Comparison of ENCODE assay signal across 13 mouse cellular contexts in the genomic region with DNA sequence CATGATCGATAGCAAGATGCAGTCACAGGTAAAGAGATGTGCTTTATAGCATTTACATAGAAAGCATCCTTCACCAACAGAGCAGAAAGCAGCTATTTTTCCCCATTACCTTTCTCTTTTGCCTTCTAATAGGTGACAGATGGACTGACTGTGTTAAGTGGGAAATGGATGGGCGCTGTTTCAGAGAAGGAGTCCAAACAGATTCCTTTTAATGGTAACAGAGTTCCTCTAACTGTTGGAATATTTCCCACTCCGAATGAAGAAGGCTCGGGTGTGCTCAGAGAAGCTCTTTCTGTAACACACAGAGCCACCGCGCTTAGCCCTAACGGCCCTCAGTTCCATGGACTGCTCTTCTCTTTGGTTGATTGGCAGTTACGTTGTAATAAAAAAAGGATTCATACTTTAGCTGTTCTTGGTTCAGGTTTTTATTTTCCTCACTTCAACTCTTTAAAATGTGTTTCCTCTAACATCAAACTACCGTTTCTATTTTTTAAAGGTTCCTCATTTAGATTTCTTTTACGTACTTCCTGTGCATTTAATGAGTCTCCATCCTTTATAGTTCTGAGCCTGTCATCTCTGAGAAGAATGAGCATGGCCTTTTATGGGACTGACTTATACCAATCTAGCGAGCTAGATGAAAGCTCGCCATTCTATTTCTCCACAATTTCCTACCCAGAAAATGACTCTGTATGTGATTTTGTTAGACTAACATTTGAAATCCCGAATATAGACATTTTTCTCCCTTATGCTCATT.
A peak's percentile ranks its signal among the peaks of the same experiment; 100 is the strongest.
DNase-seq lines count a peak whose midpoint lies in the region; ATAC-seq and TF ChIP-seq lines count a peak whose summit lies in the region.
"Had no signal": no experiment of that assay in that cellular context is flagged by ENCODE, and none has a peak within 500 bp of the region (broad histone marks: within the 10 kb centered on the region; RNA-seq: fewer than 3 reads in every experiment).

No protein-coding gene starts in this region.

- H3K27ac ChIP-seq in kidney, embryonic 16.5 days (ENCODE audit: low read length), result no peak overlapping the region
- no peak overlapping the region for H3K27ac ChIP-seq in liver, postnatal 0 days (ENCODE audit: low read depth)

- no peak overlapping the region for H3K9ac ChIP-seq in kidney, embryonic 16.5 days (replicated peaks; ENCODE audit: low read length)
- H3K9ac ChIP-seq in liver, postnatal 0 days (replicated peaks), result no peak overlapping the region

- no peaks in the 10 kb centered on the region for H3K36me3 ChIP-seq in kidney, embryonic 16.5 days (ENCODE audit: insufficient read depth, low read length)
- H3K36me3 ChIP-seq in liver, postnatal 0 days (replicated peaks; ENCODE audit: insufficient read depth, low read length), result no peaks in the 10 kb centered on the region

- H3K4me2 ChIP-seq in kidney, embryonic 16.5 days (replicated peaks; ENCODE audit: low read depth, low read length), result peak overlapping the region; percentile 11
- H3K4me2 ChIP-seq in liver, postnatal 0 days (ENCODE audit: low read depth, low read length), result no peak overlapping the region
- H3K4me2 ChIP-seq: midbrain, embryonic 11.5 days had no signal

- no peaks in the 10 kb centered on the region for H3K27me3 ChIP-seq in kidney, embryonic 16.5 days (ENCODE audit: insufficient read depth, low read length)
- no peaks in the 10 kb centered on the region for H3K27me3 ChIP-seq in liver, postnatal 0 days (ENCODE audit: insufficient read depth, low read length)
- H3K27me3 ChIP-seq: CH12.LX had no signal

- no peak overlapping the region for H3K4me3 ChIP-seq in kidney, embryonic 16.5 days (ENCODE audit: low read length)
- H3K4me3 ChIP-seq in liver, postnatal 0 days (ENCODE audit: low read depth, low read length), result no peak overlapping the region
- H3K4me3 ChIP-seq: myocyte had no signal

- H3K4me1 ChIP-seq in kidney, embryonic 16.5 days (ENCODE audit: insufficient read depth, low read length), result no peaks in the 10 kb centered on the region
- H3K4me1 ChIP-seq in liver, postnatal 0 days (ENCODE audit: insufficient read depth), result no peaks in the 10 kb centered on the region

- TF ChIP-seq EP300 in liver, postnatal 0 days (IDR thresholded peaks at IDR 0.05; ENCODE audit: low read depth), result no peak

- no peak for DNase-seq in kidney, adult 8-10 months
- DNase-seq in cerebellum, postnatal 10 days, result peak; percentile 30 to 38
- DNase-seq in embryo, embryonic 9.5 days (ENCODE audit: extremely low spot score), result no peak
- DNase-seq in yolk sac, embryonic 10.5 days (ENCODE audit: low spot score), result no peak
- no peak for DNase-seq in liver, postnatal 0 days
- DNase-seq: adrenal gland, adult 8-10 months had no signal

- TF ChIP-seq CTCF in liver, postnatal 0 days (IDR thresholded peaks at IDR 0.05; ENCODE audit: low read depth), result no peak

- 60% methylated on average over 13 of the region's 13 CpGs for WGBS in kidney, embryonic 16.5 days
- WGBS in liver, postnatal 0 days (ENCODE audit: insufficient replicate concordance), result 58% methylated on average over 13 of the region's 13 CpGs

- H3K9me3 ChIP-seq in kidney, embryonic 16.5 days (ENCODE audit: low read length), result no peaks in the 10 kb centered on the region; the same call in 1 of the 2 replicates
- H3K9me3 ChIP-seq in liver, postnatal 0 days (ENCODE audit: low read length), result no peaks in the 10 kb centered on the region

- ATAC-seq in kidney, embryonic 16.5 days (ENCODE audit: low FRiP score, low TSS enrichment), result no peak
- ATAC-seq in activated CD4-positive, CD25-positive, alpha-beta regulatory T cell, adult 4 months, result peak; percentile 52
- peak; percentile 53 for ATAC-seq in megakaryocyte progenitor cell, adult 5-6 weeks (replicated peaks; ENCODE audit: poor library complexity)
- ATAC-seq in liver, postnatal 0 days, result no peak
- ATAC-seq: Patski had no signal

Comparison
In these comparisons a context has a peak if more than half of its experiments do, and no peak if none do; other contexts are left out.
1. ATAC-seq: peak in activated CD4-positive, CD25-positive, alpha-beta regulatory T cell, adult 4 months (single experiment) and megakaryocyte progenitor cell, adult 5-6 weeks (single experiment); none in kidney, embryonic 16.5 days (single experiment) and liver, postnatal 0 days (single experiment).
2. DNase-seq: peak in cerebellum, postnatal 10 days (2 of 2); none in kidney, adult 8-10 months (0 of 2), embryo, embryonic 9.5 days (single experiment), yolk sac, embryonic 10.5 days (single experiment) and liver, postnatal 0 days (single experiment).